ENCODE assay signal across 26 mouse cellular contexts in genomic region chr15:80572811-80573520, GRCm38 (mm10). TPM values are rescaled to one million over a fixed set of nuclear protein-coding genes. Genes with fewer than 3 reads are reported as not detected.
DNase-seq lines count a peak whose midpoint lies in the region; ATAC-seq and TF ChIP-seq lines count a peak whose summit lies in the region.
"Had no signal": no experiment of that assay in that cellular context is flagged by ENCODE, and none has a peak within 500 bp of the region (broad histone marks: within the 10 kb centered on the region; RNA-seq: fewer than 3 reads in every experiment).

No protein-coding gene starts in this region.

- H3K36me3 ChIP-seq in liver, postnatal 0 days (replicated peaks; ENCODE audit: insufficient read depth, low read length) = no peaks in the 10 kb centered on the region
- H3K36me3 ChIP-seq in E14TG2a.4 (ENCODE audit: insufficient read depth, low read length) = no peaks in the 10 kb centered on the region
- H3K36me3 ChIP-seq: embryonic facial prominence, embryonic 12.5 days; forebrain, embryonic 12.5 days; hindbrain, embryonic 15.5 days; intestine, embryonic 15.5 days; limb, embryonic 12.5 days; midbrain, embryonic 15.5 days; neural tube, embryonic 13.5 days had no signal

- intact Hi-C loops in heart, postnatal 14 days (cut with DNase I) = no loop called here

- no peak for TF ChIP-seq CTCF in liver, postnatal 0 days (IDR thresholded peaks at IDR 0.05; ENCODE audit: low read depth)
- TF ChIP-seq CTCF in E14TG2a.4 (conservative IDR thresholded peaks at IDR 0.05; ENCODE audit: low read length) = no peak

- no peak for ATAC-seq in liver, postnatal 0 days
- ATAC-seq: intestine, embryonic 15.5 days; midbrain, embryonic 15.5 days had no signal

- no peak overlapping the region for H3K9ac ChIP-seq in liver, postnatal 0 days (replicated peaks)
- H3K9ac ChIP-seq: embryonic facial prominence, embryonic 12.5 days; forebrain, embryonic 12.5 days; hindbrain, embryonic 15.5 days; intestine, embryonic 15.5 days; limb, embryonic 12.5 days; liver, embryonic 14.5 days; midbrain, embryonic 15.5 days; neural tube, embryonic 13.5 days had no signal

- TF ChIP-seq EP300 in liver, postnatal 0 days (IDR thresholded peaks at IDR 0.05; ENCODE audit: low read depth) = no peak

- H3K27ac ChIP-seq in liver, postnatal 0 days (ENCODE audit: low read depth) = no peak overlapping the region
- H3K27ac ChIP-seq: embryonic facial prominence, embryonic 12.5 days; forebrain, embryonic 12.5 days; hindbrain, embryonic 15.5 days; intestine, embryonic 15.5 days; limb, embryonic 12.5 days; liver, embryonic 14.5 days; midbrain, embryonic 15.5 days; neural tube, embryonic 13.5 days had no signal

- peaks cover 11% of the 10 kb centered on the region for H3K27me3 ChIP-seq in liver, postnatal 0 days (ENCODE audit: insufficient read depth, low read length)
- H3K27me3 ChIP-seq in E14TG2a.4 (ENCODE audit: insufficient read depth, low read length) = peaks cover 47% of the 10 kb centered on the region
- H3K27me3 ChIP-seq: hindbrain, embryonic 15.5 days had no signal

- peak; percentile 7 for DNase-seq in heart, adult 8-10 months (ENCODE audit: low spot score)
- DNase-seq in heart, postnatal 14 days = no peak
- DNase-seq in liver, postnatal 0 days = no peak
- DNase-seq in liver = no peak
- peak; percentile 56 for DNase-seq in induced T-regulatory cell, adult 2 months (ENCODE audit: low read depth)
- DNase-seq in adipocyte (ENCODE audit: low spot score) = no peak
- DNase-seq: adrenal gland, adult 8-10 months; cerebellum, adult 2 months; cerebellum, postnatal 25 days; gastrocnemius, postnatal 36 days; kidney, postnatal 25 days had no signal

- no peaks in the 10 kb centered on the region for H3K4me1 ChIP-seq in liver, postnatal 0 days (ENCODE audit: insufficient read depth)
- peaks cover 36% of the 10 kb centered on the region for H3K4me1 ChIP-seq in E14TG2a.4 (replicated peaks; ENCODE audit: low read depth, low read length)
- H3K4me1 ChIP-seq: embryonic facial prominence, embryonic 12.5 days; intestine, embryonic 15.5 days; limb, embryonic 12.5 days had no signal

- peak overlapping the region; percentile 48 for H3K4me2 ChIP-seq in liver, postnatal 0 days (ENCODE audit: low read depth, low read length)
- H3K4me2 ChIP-seq: embryonic facial prominence, embryonic 12.5 days; forebrain, embryonic 12.5 days; hindbrain, embryonic 15.5 days; intestine, embryonic 15.5 days; limb, embryonic 12.5 days; midbrain, embryonic 15.5 days; neural tube, embryonic 13.5 days had no signal

- WGBS in liver, postnatal 0 days (ENCODE audit: insufficient replicate concordance) = 62% methylated on average over 9 of the region's 9 CpGs

- no peak overlapping the region for H3K4me3 ChIP-seq in liver, postnatal 0 days (ENCODE audit: low read depth, low read length)
- H3K4me3 ChIP-seq in E14TG2a.4 (replicated peaks; ENCODE audit: low read length) = peak overlapping the region; percentile 29; the same call in 1 of the 2 replicates
- H3K4me3 ChIP-seq: embryonic facial prominence, embryonic 12.5 days; forebrain, embryonic 12.5 days; hindbrain, embryonic 15.5 days; intestine, embryonic 15.5 days; limb, embryonic 12.5 days; midbrain, embryonic 15.5 days; neural tube, embryonic 13.5 days had no signal

- H3K9me3 ChIP-seq in liver, postnatal 0 days (ENCODE audit: low read length) = no peaks in the 10 kb centered on the region
- H3K9me3 ChIP-seq in E14TG2a.4 (ENCODE audit: low read length) = no peaks in the 10 kb centered on the region
- H3K9me3 ChIP-seq: embryonic facial prominence, embryonic 12.5 days; forebrain, embryonic 12.5 days; hindbrain, embryonic 15.5 days; intestine, embryonic 15.5 days; limb, embryonic 12.5 days; midbrain, embryonic 15.5 days; neural tube, embryonic 13.5 days had no signal

RNA-seq across cellular contexts. Expression of gene Grap2, which starts 0.6 kb away (rescaled TPM):
- 1 to 10 TPM in 2 of 4 experiments, under 1 TPM in 2; 0.41 to 1.2 (median 0.78) TPM for total RNA-seq in heart, adult 8-10 months (2022)
- total RNA-seq in heart, postnatal 14 days (2021) = 1 to 10 TPM; 1.7 to 5.4 TPM
- 12.1 and 13.3 TPM in 2 replicates for polyA plus RNA-seq in liver, postnatal 0 days (2015; fragmentation: Nextera tagmentation; extraction: Ambion mirVana)

RNA-seq across cellular contexts. Expression of gene Enthd1, which starts 8.0 kb away (rescaled TPM):
- total RNA-seq in heart, adult 8-10 months (2022) = not detected
- total RNA-seq in heart, postnatal 14 days (2021) = not detected
- not detected in 2 replicates for polyA plus RNA-seq in liver, postnatal 0 days (2015; fragmentation: Nextera tagmentation; extraction: Ambion mirVana)
- total RNA-seq: adrenal gland, adult 8-10 months; gastrocnemius, adult 18-20 months; gastrocnemius, postnatal 36 days; MEL had no signal
- polyA plus RNA-seq: cerebellum, adult 2 months; embryonic facial prominence, embryonic 12.5 days; forebrain, embryonic 12.5 days; heart, embryonic 14.5 days; hindbrain, embryonic 15.5 days; intestine, embryonic 15.5 days; limb, embryonic 12.5 days; liver, embryonic 14.5 days; lung, embryonic 16.5 days; macrophage; midbrain, embryonic 15.5 days; neural tube, embryonic 13.5 days; stomach, embryonic 16.5 days had no signal

Comparison
In these comparisons a context has a peak if more than half of its experiments do, and no peak if none do; other contexts are left out.
1. DNase-seq: peak in heart, adult 8-10 months (single experiment) and induced T-regulatory cell, adult 2 months (single experiment); none in heart, postnatal 14 days (0 of 2), liver, postnatal 0 days (single experiment), liver (single experiment) and adipocyte (single experiment).